In the genomic region with DNA sequence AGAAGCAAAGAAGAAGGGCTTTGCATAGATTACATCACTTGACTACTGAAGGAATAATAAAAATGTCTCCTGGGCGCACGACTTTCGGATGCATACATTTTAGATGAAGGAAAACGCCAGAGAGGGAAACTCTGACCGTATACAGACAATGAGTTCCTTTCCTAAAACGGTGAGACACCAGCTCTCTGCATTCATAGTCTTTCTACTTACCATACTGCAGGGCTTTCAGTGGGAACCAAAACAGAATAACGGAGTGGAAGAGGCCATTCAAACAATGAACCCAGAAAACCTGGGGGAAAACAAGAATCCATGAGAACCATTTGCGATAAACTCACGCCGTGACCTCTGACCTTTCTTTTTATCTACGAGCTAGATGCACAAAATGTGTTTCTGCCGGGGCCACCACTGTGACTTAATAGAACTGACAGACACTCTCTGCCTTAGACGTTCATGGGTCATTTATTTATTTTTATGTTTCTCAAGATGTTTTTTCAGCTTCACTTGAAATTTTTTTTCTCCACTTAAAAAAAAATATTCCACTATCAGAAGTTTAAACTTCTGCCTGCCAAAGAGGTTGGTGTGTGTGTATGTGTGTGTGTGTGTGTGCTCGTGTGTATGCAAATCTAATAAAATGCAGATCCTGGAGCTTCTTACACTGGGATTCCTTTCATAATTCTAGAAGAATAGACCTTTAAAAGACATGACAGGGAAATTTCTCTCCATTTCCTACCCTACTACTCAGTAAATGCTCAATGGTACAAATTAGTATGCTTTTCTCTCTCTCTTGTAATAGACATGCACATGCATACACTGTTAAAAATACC, we compare ENCODE assay signal across 20 mouse cellular contexts. TPM values are rescaled to one million over a fixed set of nuclear protein-coding genes. Genes with fewer than 3 reads are reported as not detected.
DNase-seq lines count a peak whose midpoint lies in the region; ATAC-seq and TF ChIP-seq lines count a peak whose summit lies in the region.
"Had no signal": no experiment of that assay in that cellular context is flagged by ENCODE, and none has a peak within 500 bp of the region (broad histone marks: within the 10 kb centered on the region; RNA-seq: fewer than 3 reads in every experiment).

No protein-coding gene starts in this region.

- no peak overlapping the region for H3K4me3 ChIP-seq in kidney, embryonic 14.5 days (ENCODE audit: low read length)
- no peak overlapping the region for H3K4me3 ChIP-seq in midbrain, embryonic 12.5 days
- no peak overlapping the region for H3K4me3 ChIP-seq in midbrain, postnatal 0 days (ENCODE audit: low read depth, low read length)
- no peak overlapping the region for H3K4me3 ChIP-seq in embryonic facial prominence, embryonic 10.5 days
- H3K4me3 ChIP-seq: gastrocnemius, adult 2 months; limb, embryonic 13.5 days; stomach, embryonic 15.5 days had no signal

- no peak overlapping the region for H3K4me2 ChIP-seq in kidney, embryonic 14.5 days (replicated peaks; ENCODE audit: low read depth, low read length)
- H3K4me2 ChIP-seq in midbrain, embryonic 12.5 days (replicated peaks), result no peak overlapping the region
- H3K4me2 ChIP-seq in midbrain, postnatal 0 days (ENCODE audit: low read depth, low read length, poor library complexity, severe bottlenecking), result no peak overlapping the region
- H3K4me2 ChIP-seq: limb, embryonic 13.5 days; stomach, embryonic 15.5 days had no signal

- peak overlapping the region; percentile 24; the same call in 1 of the 2 replicates for H3K27ac ChIP-seq in kidney, embryonic 14.5 days (ENCODE audit: low read depth, low read length)
- H3K27ac ChIP-seq in midbrain, embryonic 12.5 days (replicated peaks), result 0 out of 2 replicates have a peak overlapping the region, but pooled peaks have one; percentile 25
- H3K27ac ChIP-seq in midbrain, postnatal 0 days (ENCODE audit: low read depth, low read length), result no peak overlapping the region
- peak overlapping the region; percentile 51; the same call in 1 of the 2 replicates for H3K27ac ChIP-seq in embryonic facial prominence, embryonic 10.5 days (replicated peaks)
- H3K27ac ChIP-seq: gastrocnemius, adult 2 months; hindbrain, postnatal 0 days; limb, embryonic 13.5 days; liver, embryonic 14.5 days; stomach, embryonic 15.5 days had no signal

- WGBS in kidney, embryonic 14.5 days, result 60% methylated on average over 14 of the region's 14 CpGs
- WGBS in midbrain, embryonic 12.5 days, result 17% methylated on average over 14 of the region's 14 CpGs
- WGBS in midbrain, postnatal 0 days, result 30% methylated on average over 14 of the region's 14 CpGs
- WGBS in embryonic facial prominence, embryonic 10.5 days, result 44% methylated on average over 14 of the region's 14 CpGs

- no peaks in the 10 kb centered on the region for H3K27me3 ChIP-seq in kidney, embryonic 14.5 days (ENCODE audit: control insufficient read depth, insufficient read depth, low read length)
- H3K27me3 ChIP-seq in midbrain, embryonic 12.5 days, result peaks cover 74% of the 10 kb centered on the region
- 0 out of 2 replicates have a peak, but pooled peaks cover 10% of the 10 kb centered on the region for H3K27me3 ChIP-seq in midbrain, postnatal 0 days (ENCODE audit: insufficient read depth, low read length)
- H3K27me3 ChIP-seq in embryonic facial prominence, embryonic 10.5 days (replicated peaks; ENCODE audit: low read depth, poor library complexity, severe bottlenecking), result peaks cover 43% of the 10 kb centered on the region
- H3K27me3 ChIP-seq: stomach, embryonic 15.5 days had no signal

- no peak for ATAC-seq in kidney, embryonic 14.5 days (ENCODE audit: low FRiP score, low TSS enrichment)
- no peak; the same call in 1 of the 2 replicates for ATAC-seq in midbrain, embryonic 12.5 days (ENCODE audit: low FRiP score, low read depth)
- ATAC-seq in midbrain, postnatal 0 days (ENCODE audit: low FRiP score), result no peak
- ATAC-seq: hindbrain, postnatal 0 days; lung, postnatal 0 days had no signal

- no peaks in the 10 kb centered on the region for H3K36me3 ChIP-seq in kidney, embryonic 14.5 days (ENCODE audit: control insufficient read depth, insufficient read depth, low read length)
- 0 out of 2 replicates have a peak, but pooled peaks cover 6% of the 10 kb centered on the region for H3K36me3 ChIP-seq in midbrain, embryonic 12.5 days
- peaks cover 10% of the 10 kb centered on the region for H3K36me3 ChIP-seq in midbrain, postnatal 0 days (ENCODE audit: insufficient read depth, low read length)
- H3K36me3 ChIP-seq in embryonic facial prominence, embryonic 10.5 days (replicated peaks), result no peaks in the 10 kb centered on the region
- H3K36me3 ChIP-seq: limb, embryonic 13.5 days; stomach, embryonic 15.5 days had no signal

- DNase-seq in kidney, adult 18-20 months, result no peak
- no peak for DNase-seq in midbrain, postnatal 0 days (ENCODE audit: low spot score)
- no peak for DNase-seq in embryonic facial prominence, embryonic 10.5 days (ENCODE audit: low spot score)
- no peak for DNase-seq in thymus, postnatal 25 days
- no peak for DNase-seq in adrenal gland, postnatal 10 days
- DNase-seq: adrenal gland, postnatal 36 days; cerebellum, adult 9-10 months; gastrocnemius, adult 2 months; heart, adult 18-20 months; layer of hippocampus, adult 9-11 months; right cerebral cortex, postnatal 14 days; thymus, adult 2 months had no signal

- H3K9me3 ChIP-seq in kidney, embryonic 14.5 days (ENCODE audit: control insufficient read depth, low read length), result no peaks in the 10 kb centered on the region
- peaks cover 5% of the 10 kb centered on the region; the same call in 1 of the 2 replicates for H3K9me3 ChIP-seq in midbrain, embryonic 12.5 days
- no peaks in the 10 kb centered on the region for H3K9me3 ChIP-seq in midbrain, postnatal 0 days (ENCODE audit: low read length)
- no peaks in the 10 kb centered on the region for H3K9me3 ChIP-seq in embryonic facial prominence, embryonic 10.5 days
- H3K9me3 ChIP-seq: limb, embryonic 13.5 days; stomach, embryonic 15.5 days had no signal

- no peak overlapping the region for H3K9ac ChIP-seq in kidney, embryonic 14.5 days (ENCODE audit: low read depth, low read length)
- H3K9ac ChIP-seq in midbrain, embryonic 12.5 days (replicated peaks), result no peak overlapping the region
- no peak overlapping the region for H3K9ac ChIP-seq in midbrain, postnatal 0 days (replicated peaks; ENCODE audit: low read length, poor library complexity, severe bottlenecking)
- H3K9ac ChIP-seq: limb, embryonic 13.5 days; liver, embryonic 14.5 days; stomach, embryonic 15.5 days had no signal

- no peak for TF ChIP-seq CTCF in midbrain, postnatal 0 days (IDR thresholded peaks at IDR 0.05)

- H3K4me1 ChIP-seq in kidney, embryonic 14.5 days (ENCODE audit: control insufficient read depth, insufficient read depth, low read length), result no peaks in the 10 kb centered on the region
- peaks cover 22% of the 10 kb centered on the region for H3K4me1 ChIP-seq in midbrain, embryonic 12.5 days
- no peaks in the 10 kb centered on the region for H3K4me1 ChIP-seq in midbrain, postnatal 0 days (ENCODE audit: insufficient read depth, low read length)
- peaks cover 31% of the 10 kb centered on the region for H3K4me1 ChIP-seq in embryonic facial prominence, embryonic 10.5 days
- H3K4me1 ChIP-seq: limb, embryonic 13.5 days; stomach, embryonic 15.5 days had no signal

RNA-seq across cellular contexts. Expression of gene Shisa3, which starts 48.2 kb away (rescaled TPM):
- polyA plus RNA-seq in kidney, embryonic 14.5 days (2014; fragmentation: Nextera tagmentation; extraction: Ambion mirVana), result 110 and 145 TPM in 2 replicates
- 24.2 and 26.4 TPM in 2 replicates for polyA plus RNA-seq in midbrain, embryonic 12.5 days (2016; fragmentation: Nextera tagmentation; extraction: Ambion mirVana)
- total RNA-seq in midbrain, postnatal 0 days (2014; rRNA removed), result 27.1 and 28.0 TPM in 2 replicates
- 9.4 and 9.8 TPM in 2 replicates for polyA plus RNA-seq in midbrain, postnatal 0 days (2015; fragmentation: Nextera tagmentation; extraction: Ambion mirVana)
- 3.5 and 6.7 TPM in 2 replicates for polyA plus RNA-seq in embryonic facial prominence, embryonic 10.5 days (2016; fragmentation: Nextera tagmentation; extraction: Ambion mirVana)
- 1 to 10 TPM; 2.7 to 4.0 TPM for total RNA-seq in adrenal gland, postnatal 10 days (2021)
- total RNA-seq: megakaryocyte, adult 5-6 weeks had no signal
